Mouse (Mus musculus) forebrain, embryonic 14.5 days (tissue): Measurements from ENCODE around the gene Rad51b. TPM values are rescaled to one million over a fixed set of nuclear protein-coding genes. Genes with fewer than 3 reads are reported as not detected.

ENCODE experiments used
- ATAC-seq: fragments of 200-750 bp; cut with Nextera tagmentation; 2 replicates; pipeline ENCODE4 v1.8.0; 2017; ENCODE audit warnings: mild to moderate bottlenecking, moderate library complexity
- DNase-seq: peaks from one replicate; pipeline ENCODE4 v3.0.0-alpha.2; 2015; ENCODE audit warnings: low spot score
- H3K27ac ChIP-seq: fragments of 300-500 bp; sonication (generic); 2 replicates; pipeline ENCODE4 v1.5.1; 2014; ENCODE audit warnings: low read depth, mild to moderate bottlenecking, control low read depth, low read length, moderate library complexity
- H3K27me3 ChIP-seq: fragments of 300-500 bp; sonication (generic); replicated peaks from 2 replicates; pipeline ENCODE4 v1.6.1; 2014; ENCODE audit warnings: low read length, control low read depth, mixed read lengths; ENCODE audit not compliant: control insufficient read depth, insufficient read depth
- H3K36me3 ChIP-seq: fragments of 300-500 bp; sonication (generic); 2 replicates; pipeline ENCODE4 v1.6.1; 2014; ENCODE audit warnings: low read length, control low read depth; ENCODE audit not compliant: control insufficient read depth, insufficient read depth
- H3K4me1 ChIP-seq: fragments of 300-500 bp; sonication (generic); 2 replicates; pipeline ENCODE4 v1.6.1; 2014; ENCODE audit warnings: antibody characterized with exemption, low read length, control low read depth; ENCODE audit not compliant: control insufficient read depth, insufficient read depth
- H3K4me2 ChIP-seq: fragments of 300-500 bp; sonication (generic); 2 replicates; pipeline ENCODE4 v1.6.1; 2014; ENCODE audit warnings: mild to moderate bottlenecking, control low read depth, low read length
- H3K4me3 ChIP-seq: fragments of 300-500 bp; sonication (generic); 2 replicates; pipeline ENCODE4 v1.5.1; 2014; ENCODE audit warnings: low read depth, low read length, control low read depth
- H3K9ac ChIP-seq: fragments of 300-500 bp; sonication (generic); 2 replicates; pipeline ENCODE4 v1.6.1; 2014; ENCODE audit warnings: mild to moderate bottlenecking, low read length, control low read depth, moderate library complexity
- H3K9me3 ChIP-seq: fragments of 300-500 bp; sonication (generic); replicated peaks from 2 replicates; pipeline ENCODE4 v1.6.1; 2016; ENCODE audit warnings: low read length, control low read depth, mixed read lengths; ENCODE audit not compliant: control insufficient read depth
- WGBS: fragments of 180-500 bp; shearing (Covaris S2); extraction: QIAGEN DNeasy Blood & Tissue Kit; methylation state at CpG from one replicate; pipeline ENCODE4 v1.1.7; 2014; 5-methylcytosine and 5-hydroxymethylcytosine counted together
- polyA plus RNA-seq: library from polyadenylated mRNA; unstranded; fragments of >200 nt; fragmentation: Nextera tagmentation; extraction: Ambion mirVana; gene quantifications from 2 replicates; pipeline ENCODE4 v1.2.1, GENCODE M21; 2014

The Rad51b gene
- polyA plus RNA-seq, 1 experiment from 2014 or later = 3.5 TPM

DNA sequence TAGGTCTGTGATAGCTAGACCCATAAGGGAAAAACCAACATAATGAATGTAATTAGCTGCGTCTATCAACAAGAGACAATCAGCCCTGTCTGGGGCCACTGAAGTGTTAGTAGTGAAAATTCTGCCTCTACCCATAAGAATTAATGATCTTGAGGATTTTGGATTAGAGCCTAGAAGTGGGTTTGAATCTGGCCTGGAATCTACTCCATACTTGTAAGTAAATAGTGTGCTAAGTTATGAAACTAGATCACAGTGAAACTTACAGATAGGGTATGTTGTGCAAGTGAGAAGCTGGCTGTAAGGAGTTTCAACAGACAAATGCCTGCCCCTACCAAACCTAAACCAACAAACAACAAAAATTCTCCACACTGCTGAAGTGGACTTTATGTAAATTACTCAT, 83.1 kb downstream of the Rad51b start:
- Histone ChIP-seq H3K27me3 (no peaks in the 10 kb centered on the region), H3K9ac (no peak overlapping the region), H3K9me3 (no peaks in the 10 kb centered on the region), H3K4me2 (no peak overlapping the region), H3K27ac (no peak overlapping the region), H3K4me3 (no peak overlapping the region), H3K36me3 (no peaks in the 10 kb centered on the region), H3K4me1 (peaks cover 4% of the 10 kb centered on the region; the same call in 1 of the 2 replicates)
- no peak for ATAC-seq
- peak; percentile 51 for DNase-seq
- WGBS = 44% methylated on average over 1 of the region's 1 CpGs

- H3K36me3 ChIP-seq = no peaks in the 10 kb centered on the region
- H3K4me2 ChIP-seq = no peak overlapping the region
- peaks cover 4% of the 10 kb centered on the region; the same call in 1 of the 2 replicates for H3K4me1 ChIP-seq
- no peak overlapping the region for H3K4me3 ChIP-seq
- no peaks in the 10 kb centered on the region for H3K27me3 ChIP-seq
- DNase-seq = no peak
- no peak overlapping the region for H3K9ac ChIP-seq
- ATAC-seq = no peak
- no peaks in the 10 kb centered on the region for H3K9me3 ChIP-seq
- H3K27ac ChIP-seq = no peak overlapping the region
- WGBS = 87% methylated on average over 3 of the region's 3 CpGs
Measured at GRCm38 (mm10) chr12:79381489-79381888, 84.4 kb downstream of the Rad51b start.

GRCm38 (mm10) chr12:79382416-79382815, 85.3 kb downstream of the Rad51b start:
- no peaks in the 10 kb centered on the region for H3K36me3 ChIP-seq
- no peak overlapping the region for H3K4me3 ChIP-seq
- no peak overlapping the region for H3K4me2 ChIP-seq
- H3K9ac ChIP-seq = no peak overlapping the region
- ATAC-seq = no peak
- H3K27me3 ChIP-seq = no peaks in the 10 kb centered on the region
- DNase-seq = peak; percentile 12
- WGBS = 22% methylated on average over 2 of the region's 2 CpGs
- no peaks in the 10 kb centered on the region for H3K9me3 ChIP-seq
- H3K27ac ChIP-seq = no peak overlapping the region
- H3K4me1 ChIP-seq = peaks cover 4% of the 10 kb centered on the region; the same call in 1 of the 2 replicates

GRCm38 (mm10) chr12:79383583-79383982, 86.5 kb downstream of the Rad51b start:
- Histone ChIP-seq H3K36me3 (no peaks in the 10 kb centered on the region), H3K9ac (no peak overlapping the region), H3K4me2 (no peak overlapping the region), H3K27ac (no peak overlapping the region), H3K4me1 (peaks cover 4% of the 10 kb centered on the region; the same call in 1 of the 2 replicates), H3K9me3 (no peaks in the 10 kb centered on the region), H3K4me3 (no peak overlapping the region), H3K27me3 (no peaks in the 10 kb centered on the region)
- ATAC-seq = no peak
- DNase-seq = no peak
- WGBS = 65% methylated on average over 3 of the region's 3 CpGs

DNA sequence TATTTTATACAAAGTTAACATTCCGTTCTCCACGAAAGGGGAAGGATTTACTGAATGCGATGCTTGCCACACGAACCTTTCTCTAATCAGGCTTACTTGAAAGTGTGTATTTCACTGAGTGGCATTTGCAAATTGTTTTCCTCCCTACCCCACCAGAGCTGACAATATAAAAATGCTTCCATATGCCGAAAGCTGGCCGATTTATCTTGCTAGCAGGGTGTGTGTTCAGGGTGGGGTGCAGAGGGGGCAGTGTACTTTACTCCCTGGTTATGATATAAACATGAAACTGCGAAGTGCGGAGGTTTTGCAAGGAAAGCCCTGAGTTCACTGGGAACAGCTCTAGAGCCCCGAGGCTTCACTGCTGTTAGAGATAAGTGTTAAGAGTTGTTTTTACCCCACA, 87.7 kb downstream of the Rad51b start:
- Histone ChIP-seq H3K9ac (no peak overlapping the region), H3K4me2 (no peak overlapping the region), H3K27me3 (no peaks in the 10 kb centered on the region), H3K27ac (no peak overlapping the region), H3K9me3 (no peaks in the 10 kb centered on the region), H3K4me1 (peaks cover 4% of the 10 kb centered on the region; the same call in 1 of the 2 replicates), H3K36me3 (no peaks in the 10 kb centered on the region), H3K4me3 (no peak overlapping the region)
- no peak for DNase-seq
- no peak for ATAC-seq
- WGBS = 68% methylated on average over 9 of the region's 9 CpGs

DNA sequence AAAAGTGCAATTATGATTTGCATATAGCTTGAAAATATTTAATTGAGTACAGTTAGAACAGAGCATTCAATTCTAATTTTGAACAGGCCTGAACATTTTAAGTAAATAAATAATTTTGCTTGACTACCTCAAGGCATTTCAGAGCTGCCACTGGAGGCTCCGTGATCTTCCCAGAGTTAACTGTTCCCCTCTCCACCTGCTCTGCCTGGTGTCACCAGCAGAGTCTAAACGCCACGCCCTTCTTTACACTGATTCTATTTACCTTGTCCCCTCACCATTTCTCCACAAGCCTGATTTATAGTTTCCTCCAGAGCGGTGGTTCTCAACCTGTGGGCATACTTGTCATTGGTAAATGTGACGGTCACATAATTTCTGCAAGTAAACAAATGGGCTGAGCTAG, 88.1 kb downstream of the Rad51b start:
- Histone ChIP-seq H3K9ac (no peak overlapping the region), H3K4me3 (no peak overlapping the region), H3K27ac (no peak overlapping the region), H3K4me1 (peaks cover 4% of the 10 kb centered on the region; the same call in 1 of the 2 replicates), H3K4me2 (no peak overlapping the region), H3K9me3 (no peaks in the 10 kb centered on the region), H3K36me3 (no peaks in the 10 kb centered on the region), H3K27me3 (no peaks in the 10 kb centered on the region)
- DNase-seq = no peak
- WGBS = 92% methylated on average over 5 of the region's 5 CpGs
- no peak for ATAC-seq

GRCm38 (mm10) chr12:79387886-79388285, 90.8 kb downstream of the Rad51b start:
- Histone ChIP-seq H3K9ac (no peak overlapping the region), H3K27ac (no peak overlapping the region), H3K9me3 (no peaks in the 10 kb centered on the region), H3K4me3 (no peak overlapping the region), H3K4me2 (no peak overlapping the region), H3K4me1 (no peaks in the 10 kb centered on the region), H3K36me3 (no peaks in the 10 kb centered on the region), H3K27me3 (no peaks in the 10 kb centered on the region)
- no peak for DNase-seq
- WGBS = 91% methylated on average over 6 of the region's 6 CpGs
- no peak for ATAC-seq

GRCm38 (mm10) chr12:79389251-79389650, 92.2 kb downstream of the Rad51b start:
- H3K4me2 ChIP-seq = no peak overlapping the region
- no peaks in the 10 kb centered on the region for H3K4me1 ChIP-seq
- no peaks in the 10 kb centered on the region for H3K9me3 ChIP-seq
- H3K36me3 ChIP-seq = no peaks in the 10 kb centered on the region
- ATAC-seq (no peak), DNase-seq (no peak)
- WGBS = 86% methylated on average over 3 of the region's 3 CpGs
- no peak overlapping the region for H3K9ac ChIP-seq
- no peaks in the 10 kb centered on the region for H3K27me3 ChIP-seq
- H3K27ac ChIP-seq = no peak overlapping the region
- no peak overlapping the region for H3K4me3 ChIP-seq

DNA sequence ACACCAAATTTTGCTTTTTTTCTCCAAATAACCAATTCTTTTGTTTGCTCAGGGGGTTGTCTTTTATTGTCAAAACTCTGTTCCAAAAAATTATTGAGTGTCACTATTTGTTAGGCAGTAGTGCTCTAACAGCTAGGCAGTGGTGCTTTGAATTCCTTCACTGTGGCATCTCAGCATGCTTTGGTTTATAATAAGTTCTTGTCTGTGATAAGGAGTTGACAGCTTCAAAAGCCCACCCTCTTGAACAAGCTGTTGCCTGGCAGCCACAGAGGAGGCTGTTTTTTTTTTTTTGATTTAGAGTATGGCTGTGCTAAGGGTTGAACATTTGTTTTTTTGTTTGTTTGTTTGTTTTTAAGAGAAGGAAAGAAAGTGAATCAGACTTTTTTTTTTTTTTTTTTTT, 92.9 kb downstream of the Rad51b start:
- H3K9ac ChIP-seq = no peak overlapping the region
- no peak overlapping the region for H3K4me3 ChIP-seq
- ATAC-seq = no peak
- H3K27me3 ChIP-seq = no peaks in the 10 kb centered on the region
- H3K4me2 ChIP-seq = no peak overlapping the region
- no peaks in the 10 kb centered on the region for H3K4me1 ChIP-seq
- no peaks in the 10 kb centered on the region for H3K36me3 ChIP-seq
- no peaks in the 10 kb centered on the region for H3K9me3 ChIP-seq
- no peak overlapping the region for H3K27ac ChIP-seq
- peak; percentile 53 for DNase-seq
